Mouse (Mus musculus) regulatory T cell (primary cell): Measurements from ENCODE around the gene Mical3.
"Not testable (repeated sequence)": the region's sequence is repeated elsewhere in the genome, so short reads cannot be mapped to it uniquely, and the experiment has no call there.

ENCODE experiments used
- in situ Hi-C: fragments of 300-600 bp; cut with MboI, MseI; formaldehyde crosslinking; loops from one replicate; pipeline ENCODE4 v1.15.1; 2025; ENCODE audit warnings: high pct_unique_total_duplicates

Gene Mical3

GRCm38 (mm10) chr6:120937999-120938608 is 192.7 kb downstream of the Mical3 start:
- in situ Hi-C loops: no loop called here

GRCm38 (mm10) chr6:120937104-120937617 is 193.6 kb downstream of the Mical3 start:
- in situ Hi-C loops: no loop called here

- in situ Hi-C loops: no loop called here
Observed at GRCm38 (mm10) chr6:120934176-120934575, 196.6 kb downstream of the Mical3 start.

- in situ Hi-C loops: no loop called here
Observed at GRCm38 (mm10) chr6:120933670-120934069, 197.1 kb downstream of the Mical3 start.

GRCm38 (mm10) chr6:120932597-120932996 is 198.2 kb downstream of the Mical3 start:
- in situ Hi-C loops: no loop called here

- in situ Hi-C loops: no loop called here
Observed at GRCm38 (mm10) chr6:120930450-120931306, 200.1 kb downstream of the Mical3 start.

- in situ Hi-C loops: no loop called here
Observed at GRCm38 (mm10) chr6:120929421-120929820, 201.4 kb downstream of the Mical3 start.

GRCm38 (mm10) chr6:120927765-120928164 is 203.0 kb downstream of the Mical3 start:
- in situ Hi-C loops: no loop called here

- in situ Hi-C loops: no loop called here
Observed at GRCm38 (mm10) chr6:120926880-120927279, 203.9 kb downstream of the Mical3 start.

GRCm38 (mm10) chr6:120924791-120925321 is 205.9 kb downstream of the Mical3 start:
- in situ Hi-C loops: not testable (repeated sequence)

GRCm38 (mm10) chr6:120917975-120918374 is 212.8 kb downstream of the Mical3 start:
- in situ Hi-C loops: no loop called here

- in situ Hi-C loops: not testable (repeated sequence)
Observed at GRCm38 (mm10) chr6:120916972-120917881, 213.6 kb downstream of the Mical3 start.

GRCm38 (mm10) chr6:120916074-120916971 is 214.5 kb downstream of the Mical3 start, which contains the start of gene Bid:
TSS of gene Bid (minus strand) at chr6:120916853.
- in situ Hi-C loops: no loop called here

- in situ Hi-C loops: no loop called here
Observed at GRCm38 (mm10) chr6:120915649-120915975, 215.2 kb downstream of the Mical3 start.

- in situ Hi-C loops: no loop called here
Observed at GRCm38 (mm10) chr6:120914911-120915648, 215.7 kb downstream of the Mical3 start.

- in situ Hi-C loops: no loop called here
Observed at GRCm38 (mm10) chr6:120914533-120914910, 216.3 kb downstream of the Mical3 start.

- in situ Hi-C loops: no loop called here
Observed at GRCm38 (mm10) chr6:120913783-120914182, 217.0 kb downstream of the Mical3 start.

- in situ Hi-C loops: no loop called here
Observed at GRCm38 (mm10) chr6:120912931-120913330, 217.9 kb downstream of the Mical3 start.

GRCm38 (mm10) chr6:120911213-120912007 is 219.4 kb downstream of the Mical3 start:
- in situ Hi-C loops: no loop called here
